Mouse (Mus musculus) midbrain, postnatal 0 days (tissue): ENCODE measurements around the gene Rab17. TPM values are rescaled to one million over a fixed set of nuclear protein-coding genes. Genes with fewer than 3 reads are reported as not detected.
A peak's percentile ranks its signal among the peaks of the same experiment; 100 is the strongest.

Experiments used
- ATAC-seq: fragments of 200-750 bp; cut with Nextera tagmentation; 2 replicates; pipeline ENCODE4 v1.8.0; 2017; ENCODE audit warnings: moderate number of reproducible peaks, mild to moderate bottlenecking, moderate TSS enrichment, moderate library complexity; ENCODE audit not compliant: low FRiP score
- DNase-seq: peaks from one replicate; pipeline ENCODE4 v3.0.0-alpha.2; 2015; ENCODE audit warnings: low spot score
- H3K27ac ChIP-seq: fragments of 300-500 bp; sonication (generic); 2 replicates; pipeline ENCODE4 v1.5.1; 2014; ENCODE audit warnings: low read depth, mild to moderate bottlenecking, low read length, mixed read lengths
- H3K27me3 ChIP-seq: fragments of 300-500 bp; sonication (generic); 2 replicates; pipeline ENCODE4 v1.6.1; 2014; ENCODE audit warnings: low read length, control low read depth, mixed read lengths; ENCODE audit not compliant: insufficient read depth
- H3K36me3 ChIP-seq: fragments of 300-500 bp; sonication (generic); 2 replicates; pipeline ENCODE4 v1.6.1; 2014; ENCODE audit warnings: low read length, control low read depth, mixed read lengths; ENCODE audit not compliant: insufficient read depth
- H3K4me1 ChIP-seq: fragments of 300-500 bp; sonication (generic); 2 replicates; pipeline ENCODE4 v1.6.1; 2014; ENCODE audit warnings: mild to moderate bottlenecking, control low read depth, antibody characterized with exemption, low read length, mixed read lengths; ENCODE audit not compliant: insufficient read depth
- H3K4me2 ChIP-seq: fragments of 300-500 bp; sonication (generic); 2 replicates; pipeline ENCODE4 v1.6.1; 2014; ENCODE audit warnings: low read depth, mild to moderate bottlenecking, low read length, mixed read lengths; ENCODE audit not compliant: poor library complexity, severe bottlenecking
- H3K4me3 ChIP-seq: fragments of 300-500 bp; sonication (generic); 2 replicates; pipeline ENCODE4 v1.5.1; 2014; ENCODE audit warnings: low read depth, mild to moderate bottlenecking, low read length, moderate library complexity
- H3K9ac ChIP-seq: fragments of 300-500 bp; sonication (generic); replicated peaks from 2 replicates; pipeline ENCODE4 v1.6.1; 2014; ENCODE audit warnings: mild to moderate bottlenecking, low read length, moderate library complexity, mixed read lengths; ENCODE audit not compliant: poor library complexity, severe bottlenecking
- H3K9me3 ChIP-seq: fragments of 300-500 bp; sonication (generic); 2 replicates; pipeline ENCODE4 v1.6.1; 2016; ENCODE audit warnings: low read length, control low read depth
- CTCF ChIP-seq: IDR thresholded peaks from 2 replicates; pipeline ENCODE4 v1.5.1; 2016; ENCODE audit warnings: antibody characterized with exemption, mild to moderate bottlenecking
- WGBS: fragments of 180-500 bp; shearing (Covaris S2); extraction: QIAGEN DNeasy Blood & Tissue Kit; methylation state at CpG from one replicate; pipeline ENCODE4 v1.1.7; 2014; 5-methylcytosine and 5-hydroxymethylcytosine counted together
- polyA plus RNA-seq: library from polyadenylated mRNA; unstranded; fragments of >200 nt; fragmentation: Nextera tagmentation; extraction: Ambion mirVana; gene quantifications from 2 replicates; pipeline ENCODE4 v1.2.1, GENCODE M21; 2015
- total RNA-seq: library from RNA; depleted of rRNA; stranded (reverse); fragments of >200 nt; gene quantifications from 2 replicates; pipeline ENCODE4 v1.2.3, GENCODE M21; 2014

The Rab17 gene
- total and polyA plus RNA-seq, 2 experiments from 2014 or later = 0.26 TPM; not detected in 1

DNA sequence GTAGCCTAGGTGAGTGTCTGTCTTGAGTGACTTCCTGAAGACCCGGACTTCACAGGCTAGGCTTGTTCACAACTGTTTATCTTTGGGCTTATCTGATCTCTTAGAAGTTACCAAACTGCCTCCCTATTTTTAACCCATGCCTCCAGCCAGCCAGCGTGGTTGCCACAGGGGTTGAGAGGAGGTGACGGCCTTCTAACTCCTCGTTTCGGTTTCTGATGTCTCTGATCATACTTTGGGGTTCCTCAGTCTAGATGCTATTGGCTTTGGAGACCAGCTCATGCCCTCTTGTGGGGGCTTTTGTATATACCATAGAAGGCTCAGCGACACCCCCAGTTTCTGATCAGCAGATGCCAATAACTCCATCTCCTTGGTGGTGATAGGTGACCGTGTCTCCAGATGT is 40.8 kb upstream of the Rab17 start:
- Histone ChIP-seq H3K36me3 (no peaks in the 10 kb centered on the region; the same call in 1 of the 2 replicates), H3K4me2 (no peak overlapping the region), H3K9me3 (no peaks in the 10 kb centered on the region), H3K4me3 (no peak overlapping the region), H3K27ac (no peak overlapping the region), H3K27me3 (no peaks in the 10 kb centered on the region), H3K4me1 (no peaks in the 10 kb centered on the region), H3K9ac (no peak overlapping the region)
- DNase-seq (no peak), ATAC-seq (no peak)
- TF ChIP-seq CTCF = 0 out of 2 replicates have a peak, but pooled peaks have one; percentile 11
- WGBS = 89% methylated on average over 7 of the region's 7 CpGs

GRCm38 (mm10) chr1:91009266-91009665 is 39.8 kb upstream of the Rab17 start:
- WGBS = 92% methylated on average over 6 of the region's 6 CpGs
- no peak for ATAC-seq

GRCm38 (mm10) chr1:91008746-91009145 is 39.3 kb upstream of the Rab17 start:
- Histone ChIP-seq H3K36me3 (no peaks in the 10 kb centered on the region; the same call in 1 of the 2 replicates), H3K4me3 (no peak overlapping the region), H3K4me1 (no peaks in the 10 kb centered on the region), H3K27ac (no peak overlapping the region), H3K9ac (no peak overlapping the region), H3K27me3 (no peaks in the 10 kb centered on the region), H3K4me2 (no peak overlapping the region), H3K9me3 (no peaks in the 10 kb centered on the region)
- no peak for DNase-seq
- TF ChIP-seq CTCF = no peak
- WGBS = 95% methylated on average over 9 of the region's 9 CpGs
- no peak for ATAC-seq

More at GRCm38 (mm10) chr1:91009266-91009665, 39.8 kb upstream of the Rab17 start:
- Histone ChIP-seq H3K36me3 (no peaks in the 10 kb centered on the region; the same call in 1 of the 2 replicates), H3K4me1 (no peaks in the 10 kb centered on the region), H3K9ac (no peak overlapping the region), H3K4me2 (no peak overlapping the region), H3K9me3 (no peaks in the 10 kb centered on the region), H3K27ac (no peak overlapping the region), H3K4me3 (no peak overlapping the region), H3K27me3 (no peaks in the 10 kb centered on the region)
- no peak for DNase-seq
- TF ChIP-seq CTCF = no peak

DNA sequence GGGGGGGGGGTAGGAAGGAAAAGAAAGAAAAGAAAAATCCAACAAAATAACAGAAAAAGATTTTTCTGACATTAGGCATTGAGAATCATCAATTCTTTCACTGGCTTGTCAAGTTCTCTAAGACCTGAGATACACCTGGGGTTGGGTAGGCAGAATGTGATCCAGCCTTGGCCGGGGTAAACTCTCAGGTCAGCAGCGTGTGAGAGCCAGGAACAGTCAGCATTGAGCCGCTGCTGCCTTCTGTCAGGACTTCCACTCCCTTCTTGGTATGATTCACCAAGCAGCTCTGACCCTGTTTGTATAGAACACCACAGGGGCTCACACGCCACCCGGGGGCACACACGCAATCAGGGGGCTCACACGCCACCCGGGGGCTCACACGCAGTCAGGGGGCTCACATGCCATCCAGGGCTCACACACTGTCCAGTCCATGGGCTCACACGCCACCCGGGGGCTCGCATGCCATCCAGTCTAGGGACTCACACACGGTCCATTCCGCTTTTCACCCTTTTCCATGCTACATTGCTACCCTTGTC is 38.8 kb upstream of the Rab17 start:
- no peak for TF ChIP-seq CTCF
- DNase-seq (no peak), ATAC-seq (no peak)
- WGBS = 92% methylated on average over 14 of the region's 14 CpGs
- Histone ChIP-seq H3K4me2 (no peak overlapping the region), H3K9ac (no peak overlapping the region), H3K4me3 (no peak overlapping the region), H3K4me1 (no peaks in the 10 kb centered on the region), H3K27ac (no peak overlapping the region), H3K36me3 (no peaks in the 10 kb centered on the region; the same call in 1 of the 2 replicates), H3K27me3 (no peaks in the 10 kb centered on the region), H3K9me3 (no peaks in the 10 kb centered on the region)

DNA sequence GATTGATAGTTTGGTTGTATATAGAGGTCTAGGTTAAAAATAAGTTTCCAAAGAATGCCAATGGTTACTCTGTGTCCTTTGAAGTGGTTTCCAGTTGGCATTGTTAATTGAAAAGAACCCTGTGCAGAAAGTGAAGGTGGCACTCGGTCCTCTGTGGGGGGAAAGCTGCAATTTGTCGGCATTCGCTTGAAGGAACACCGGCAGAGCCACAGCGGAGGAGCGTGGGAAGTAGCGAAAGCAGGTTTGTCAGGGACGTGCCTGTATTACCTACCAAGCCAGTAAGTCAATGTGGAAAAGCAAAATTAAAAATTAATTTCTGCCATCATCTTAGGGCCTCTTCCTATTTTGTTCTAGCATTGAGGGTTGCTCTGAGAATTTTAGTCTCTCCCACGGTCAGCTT is 37.2 kb upstream of the Rab17 start:
- Histone ChIP-seq H3K36me3 (no peaks in the 10 kb centered on the region; the same call in 1 of the 2 replicates), H3K4me1 (peaks cover 6% of the 10 kb centered on the region; the same call in 1 of the 2 replicates), H3K27me3 (no peaks in the 10 kb centered on the region), H3K9ac (no peak overlapping the region), H3K4me3 (no peak overlapping the region), H3K4me2 (no peak overlapping the region), H3K9me3 (no peaks in the 10 kb centered on the region), H3K27ac (no peak overlapping the region)
- no peak for TF ChIP-seq CTCF
- DNase-seq (no peak), ATAC-seq (no peak)
- WGBS = 92% methylated on average over 9 of the region's 9 CpGs

GRCm38 (mm10) chr1:91006037-91006436 is 36.6 kb upstream of the Rab17 start:
- H3K27me3 ChIP-seq = no peaks in the 10 kb centered on the region

More at GRCm38 (mm10) chr1:91006037-91006436, 36.6 kb upstream of the Rab17 start:
- 90% methylated on average over 5 of the region's 5 CpGs for WGBS
- Histone ChIP-seq H3K4me1 (peaks cover 6% of the 10 kb centered on the region; the same call in 1 of the 2 replicates), H3K4me3 (no peak overlapping the region), H3K9ac (no peak overlapping the region), H3K9me3 (no peaks in the 10 kb centered on the region), H3K27ac (no peak overlapping the region), H3K4me2 (no peak overlapping the region), H3K36me3 (no peaks in the 10 kb centered on the region; the same call in 1 of the 2 replicates)
- ATAC-seq = no peak
- DNase-seq = no peak
- TF ChIP-seq CTCF = no peak
